Mouse (Mus musculus) stomach, postnatal 0 days (tissue): ENCODE measurements around the gene Gnaz. TPM values are rescaled to one million over a fixed set of nuclear protein-coding genes. Genes with fewer than 3 reads are reported as not detected.

Experiments
- ATAC-seq: fragments of 200-750 bp; cut with Nextera tagmentation; 2 replicates; pipeline ENCODE4 v1.8.0; 2017; ENCODE audit not compliant: low FRiP score, low TSS enrichment
- DNase-seq: peaks from one replicate; pipeline ENCODE4 v3.0.0-alpha.2; 2016; ENCODE audit warnings: low spot score
- H3K27ac ChIP-seq: fragments of 300-500 bp; sonication (generic); replicated peaks from 2 replicates; pipeline ENCODE4 v1.5.1; 2014; ENCODE audit warnings: mild to moderate bottlenecking, control low read depth
- H3K27me3 ChIP-seq: fragments of 300-500 bp; sonication (generic); 2 replicates; pipeline ENCODE4 v1.6.1; 2014; ENCODE audit warnings: low read length; ENCODE audit not compliant: control insufficient read depth, insufficient read depth
- H3K36me3 ChIP-seq: fragments of 300-500 bp; sonication (generic); 2 replicates; pipeline ENCODE4 v1.6.1; 2014; ENCODE audit warnings: low read length, mixed read lengths; ENCODE audit not compliant: control insufficient read depth, insufficient read depth
- H3K4me1 ChIP-seq: fragments of 300-500 bp; sonication (generic); replicated peaks from 2 replicates; pipeline ENCODE4 v1.6.1; 2014; ENCODE audit warnings: antibody characterized with exemption; ENCODE audit not compliant: control insufficient read depth, insufficient read depth
- H3K4me2 ChIP-seq: fragments of 300-500 bp; sonication (generic); replicated peaks from 2 replicates; pipeline ENCODE4 v1.6.1; 2014; ENCODE audit warnings: low read depth, mild to moderate bottlenecking, control low read depth, moderate library complexity
- H3K4me3 ChIP-seq: fragments of 300-500 bp; sonication (generic); 2 replicates; pipeline ENCODE4 v1.5.1; 2014; ENCODE audit warnings: low read depth, low read length, control low read depth
- H3K9ac ChIP-seq: fragments of 300-500 bp; sonication (generic); 2 replicates; pipeline ENCODE4 v1.6.1; 2014; ENCODE audit warnings: mild to moderate bottlenecking, low read length, control low read depth, mixed read lengths
- H3K9me3 ChIP-seq: fragments of 300-500 bp; sonication (generic); 2 replicates; pipeline ENCODE4 v1.6.1; 2016; ENCODE audit warnings: low read length; ENCODE audit not compliant: control insufficient read depth
- CTCF ChIP-seq: IDR thresholded peaks from 2 replicates; pipeline ENCODE4 v1.5.1; 2016; ENCODE audit warnings: antibody characterized with exemption, low read depth, mild to moderate bottlenecking, moderate library complexity
- EP300 ChIP-seq: optimal IDR thresholded peaks from 2 replicates; pipeline ENCODE3; 2016; ENCODE audit warnings: antibody characterized with exemption
- WGBS: fragments of 180-500 bp; shearing (Covaris S2); extraction: QIAGEN DNeasy Blood & Tissue Kit; methylation state at CpG from one replicate; pipeline ENCODE4 v1.1.7; 2014; 5-methylcytosine and 5-hydroxymethylcytosine counted together
- polyA plus RNA-seq: library from polyadenylated mRNA; unstranded; fragments of >200 nt; fragmentation: Nextera tagmentation; extraction: Ambion mirVana; gene quantifications from 2 replicates; pipeline ENCODE4 v1.2.1, GENCODE M21; 2015

The Gnaz gene
- polyA plus RNA-seq, 1 experiment from 2014 or later: 3.4 TPM

GRCm38 (mm10) chr10:75052902-75053301, 85.9 kb downstream of the Gnaz start:
- no peaks in the 10 kb centered on the region for H3K36me3 ChIP-seq
- H3K4me1 ChIP-seq: no peaks in the 10 kb centered on the region
- 72% methylated on average over 8 of the region's 8 CpGs for WGBS
- ATAC-seq: 0 out of 2 replicates have a peak, but pooled peaks have one; percentile 13
- H3K27me3 ChIP-seq: no peaks in the 10 kb centered on the region
- no peak overlapping the region for H3K4me3 ChIP-seq
- DNase-seq: no peak
- H3K9ac ChIP-seq: no peak overlapping the region
- TF ChIP-seq CTCF (no peak), EP300 (no peak)
- H3K4me2 ChIP-seq: no peak overlapping the region
- no peaks in the 10 kb centered on the region for H3K9me3 ChIP-seq
- H3K27ac ChIP-seq: no peak overlapping the region

DNA sequence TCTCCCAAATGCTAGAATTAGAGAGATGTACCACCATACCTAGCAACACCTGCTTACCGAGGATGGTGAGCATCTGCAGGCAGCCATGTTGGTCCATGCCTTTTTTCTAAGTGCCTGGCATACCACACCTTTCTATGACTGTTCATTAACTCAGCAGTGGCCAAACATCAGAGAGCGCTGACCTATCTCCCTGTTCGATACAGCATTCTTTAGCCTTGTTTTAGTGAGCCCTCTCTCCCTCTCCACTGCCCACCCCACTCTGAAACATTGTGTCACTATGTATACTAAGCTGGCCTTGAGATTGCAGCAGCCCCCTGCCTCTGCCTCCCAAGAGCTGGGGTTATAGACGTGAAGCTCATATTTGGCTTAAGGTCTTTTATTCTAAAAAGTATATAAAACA, 86.7 kb downstream of the Gnaz start:
- H3K27ac ChIP-seq: no peak overlapping the region
- no peaks in the 10 kb centered on the region for H3K4me1 ChIP-seq
- no peak overlapping the region for H3K4me3 ChIP-seq
- no peaks in the 10 kb centered on the region for H3K9me3 ChIP-seq
- H3K27me3 ChIP-seq: no peaks in the 10 kb centered on the region
- WGBS: 58% methylated on average over 4 of the region's 4 CpGs
- H3K4me2 ChIP-seq: no peak overlapping the region
- TF ChIP-seq CTCF (no peak), EP300 (no peak)
- ATAC-seq (no peak), DNase-seq (no peak)
- H3K9ac ChIP-seq: no peak overlapping the region
- H3K36me3 ChIP-seq: no peaks in the 10 kb centered on the region

DNA sequence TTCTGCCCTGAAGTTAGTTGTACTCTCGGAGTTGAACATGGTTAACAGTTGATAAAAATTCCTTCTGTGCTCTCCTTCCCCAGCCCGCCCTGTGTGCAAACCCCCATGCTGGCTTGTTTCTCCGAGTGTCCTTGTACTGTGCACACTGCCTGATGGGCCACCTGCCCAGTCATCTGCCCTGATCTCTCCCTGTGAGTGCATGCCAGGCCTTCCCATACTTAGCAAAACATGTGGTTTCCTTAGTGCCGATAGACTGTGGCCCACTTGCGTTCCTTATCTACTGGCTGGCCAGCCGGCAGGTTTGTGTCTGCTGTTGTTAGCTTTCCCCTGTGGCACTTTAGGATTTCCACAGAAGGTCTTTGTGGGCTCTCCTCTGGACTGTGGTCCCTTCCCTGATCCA, 87.1 kb downstream of the Gnaz start:
- no peak overlapping the region for H3K27ac ChIP-seq
- H3K4me1 ChIP-seq: no peaks in the 10 kb centered on the region
- 47% methylated on average over 6 of the region's 6 CpGs for WGBS
- DNase-seq: no peak
- no peaks in the 10 kb centered on the region for H3K36me3 ChIP-seq
- ATAC-seq: no peak
- no peak overlapping the region for H3K4me2 ChIP-seq
- TF ChIP-seq CTCF (no peak), EP300 (no peak)
- no peaks in the 10 kb centered on the region for H3K9me3 ChIP-seq
- no peak overlapping the region for H3K9ac ChIP-seq
- no peaks in the 10 kb centered on the region for H3K27me3 ChIP-seq
- H3K4me3 ChIP-seq: no peak overlapping the region

DNA sequence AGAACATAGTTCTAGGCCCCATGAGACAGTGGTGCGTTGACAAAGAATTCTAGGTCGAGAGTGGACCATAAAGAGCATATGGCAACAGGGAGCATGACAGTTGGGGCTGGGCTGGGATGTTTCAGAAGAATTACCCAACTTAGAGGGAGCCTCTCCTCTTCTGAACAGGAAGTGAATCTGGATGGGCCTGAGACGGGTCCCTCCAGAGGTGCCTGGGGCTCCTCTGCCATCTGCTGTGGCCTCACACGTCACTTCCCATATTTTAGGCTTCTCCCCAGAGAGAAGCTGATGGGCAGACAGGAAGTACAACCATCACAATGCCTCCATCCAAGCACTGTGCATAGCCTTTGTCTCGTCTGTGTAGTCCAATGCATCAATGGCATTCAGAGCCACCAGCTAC, 88.7 kb downstream of the Gnaz start:
- 64% methylated on average over 5 of the region's 5 CpGs for WGBS

GRCm38 (mm10) chr10:75056255-75056654, 89.3 kb downstream of the Gnaz start:
- Histone ChIP-seq H3K27ac (no peak overlapping the region), H3K9me3 (no peaks in the 10 kb centered on the region), H3K27me3 (no peaks in the 10 kb centered on the region), H3K4me2 (no peak overlapping the region), H3K4me1 (no peaks in the 10 kb centered on the region), H3K4me3 (no peak overlapping the region), H3K9ac (no peak overlapping the region), H3K36me3 (no peaks in the 10 kb centered on the region)
- ATAC-seq: no peak
- TF ChIP-seq EP300: no peak
- no peak for TF ChIP-seq CTCF
- DNase-seq: no peak
- 24% methylated on average over 4 of the region's 4 CpGs for WGBS

More for the DNA sequence above, 88.7 kb downstream of the Gnaz start:
- Histone ChIP-seq H3K9ac (no peak overlapping the region), H3K27me3 (no peaks in the 10 kb centered on the region), H3K4me2 (no peak overlapping the region), H3K4me1 (no peaks in the 10 kb centered on the region), H3K36me3 (no peaks in the 10 kb centered on the region), H3K4me3 (no peak overlapping the region), H3K9me3 (no peaks in the 10 kb centered on the region), H3K27ac (no peak overlapping the region)
- TF ChIP-seq EP300: no peak
- DNase-seq: no peak
- no peak for ATAC-seq

GRCm38 (mm10) chr10:75058336-75058735, 91.4 kb downstream of the Gnaz start:
- H3K4me3 ChIP-seq: no peak overlapping the region
- peaks cover 10% of the 10 kb centered on the region; the same call in 1 of the 2 replicates for H3K4me1 ChIP-seq
- no peak overlapping the region for H3K9ac ChIP-seq
- H3K27me3 ChIP-seq: no peaks in the 10 kb centered on the region
- ATAC-seq (no peak), DNase-seq (no peak)
- no peak overlapping the region for H3K4me2 ChIP-seq
- no peaks in the 10 kb centered on the region for H3K9me3 ChIP-seq
- TF ChIP-seq EP300: no peak
- no peak for TF ChIP-seq CTCF
- 59% methylated on average over 8 of the region's 8 CpGs for WGBS
- H3K36me3 ChIP-seq: no peaks in the 10 kb centered on the region
- no peak overlapping the region for H3K27ac ChIP-seq
